Mouse (Mus musculus) thymus, adult 2 months (tissue): ENCODE measurements around the gene Rere. TPM values are rescaled to one million over a fixed set of nuclear protein-coding genes. Genes with fewer than 3 reads are reported as not detected.

Experiments
- DNase-seq: peaks from one replicate; pipeline ENCODE4 v3.0.0; 2021
- H3K27ac ChIP-seq: fragments of 200-500 bp; 2 replicates; pipeline ENCODE4 v1.5.1; 2012; ENCODE audit warnings: low read length, control low read depth; ENCODE audit not compliant: control insufficient read depth, insufficient read depth
- H3K27me3 ChIP-seq: fragments of 200-500 bp; 2 replicates; pipeline ENCODE4 v1.6.1; 2012; ENCODE audit warnings: mild to moderate bottlenecking, low read length, moderate library complexity, mixed read lengths; ENCODE audit not compliant: control insufficient read depth, insufficient read depth
- H3K36me3 ChIP-seq: fragments of 200-500 bp; 2 replicates; pipeline ENCODE4 v1.6.1; 2012; ENCODE audit warnings: mild to moderate bottlenecking, low read length, moderate library complexity; ENCODE audit not compliant: control insufficient read depth, insufficient read depth
- H3K4me1 ChIP-seq: fragments of 200-500 bp; replicated peaks from 2 replicates; pipeline ENCODE4 v1.6.1; 2012; ENCODE audit warnings: low read length; ENCODE audit not compliant: control insufficient read depth, insufficient read depth
- H3K4me3 ChIP-seq: fragments of 200-500 bp; 2 replicates; pipeline ENCODE4 v1.5.1; 2012; ENCODE audit warnings: mild to moderate bottlenecking, low read length, control low read depth, moderate library complexity; ENCODE audit not compliant: control insufficient read depth, insufficient read depth
- CTCF ChIP-seq: fragments of 200-500 bp; IDR thresholded peaks from 2 replicates; pipeline ENCODE4 v1.5.1; 2012; ENCODE audit warnings: mild to moderate bottlenecking, control low read depth, low read length, moderate library complexity, borderline replicate concordance; ENCODE audit not compliant: control insufficient read depth, poor library complexity, insufficient read depth; ENCODE audit errors: extremely low read depth
- POLR2A ChIP-seq: fragments of 200-500 bp; IDR thresholded peaks from 2 replicates; pipeline ENCODE4 v1.6.1; 2012; ENCODE audit warnings: mild to moderate bottlenecking, low read length, control low read depth, moderate library complexity; ENCODE audit not compliant: control insufficient read depth, poor library complexity, insufficient read depth; ENCODE audit errors: extremely low read depth
- WGBS: fragments of 180-500 bp; shearing (Covaris S2); methylation state at CpG from one replicate; pipeline ENCODE4 v1.1.7; 2018; 5-methylcytosine and 5-hydroxymethylcytosine counted together
- polyA plus RNA-seq: library from polyadenylated mRNA; depleted of rRNA; stranded (reverse); fragments of >200 nt; gene quantifications from 2 replicates; pipeline ENCODE4 v1.2.3, GENCODE M21; 2012

Gene Rere
- polyA plus RNA-seq, 1 experiment = 52.5 TPM

DNA sequence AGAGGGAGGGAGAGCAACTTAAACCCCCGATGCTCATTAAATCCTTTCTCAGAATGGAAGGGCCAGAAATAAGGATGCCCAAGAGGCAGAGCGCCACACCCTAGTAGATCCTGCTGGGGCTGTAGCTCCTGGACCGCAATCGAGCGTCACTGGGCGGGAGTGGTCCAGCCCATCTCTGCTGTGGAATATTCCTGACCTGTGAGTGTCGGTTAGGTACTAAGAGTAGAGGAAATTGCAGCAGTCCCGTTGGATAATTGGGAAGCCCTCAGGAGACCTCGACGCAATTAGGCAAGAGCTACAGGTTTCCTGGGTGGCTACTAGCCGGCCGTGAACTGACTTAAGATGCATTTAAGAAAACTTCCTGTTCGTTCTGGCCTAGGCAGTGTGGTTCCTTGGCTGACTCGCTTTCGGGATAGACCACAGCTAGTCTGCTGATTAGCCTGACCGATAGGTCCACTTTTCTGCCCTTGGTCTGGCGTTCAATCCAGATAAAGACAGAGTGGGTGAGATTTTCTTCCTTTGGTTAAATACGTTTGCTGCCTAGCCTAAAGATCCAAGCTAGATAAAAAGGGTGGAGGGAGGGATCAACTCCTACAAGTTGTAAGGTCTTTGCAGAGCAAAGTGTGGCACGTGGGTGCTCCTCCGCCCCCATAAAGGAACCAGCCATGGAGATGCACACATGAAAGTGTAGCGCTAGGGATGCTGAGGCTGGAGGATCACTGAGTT, 43.6 kb upstream of the Rere start:
- H3K36me3 ChIP-seq = peaks cover 24% of the 10 kb centered on the region
- peak overlapping the region; percentile 71 for H3K4me3 ChIP-seq
- H3K27me3 ChIP-seq = no peaks in the 10 kb centered on the region
- peaks cover 36% of the 10 kb centered on the region for H3K4me1 ChIP-seq
- WGBS = under 1% methylated on average over 21 of the region's 21 CpGs
- H3K27ac ChIP-seq = peak overlapping the region; percentile 83
- no peak for TF ChIP-seq CTCF
- TF ChIP-seq POLR2A = no peak
- DNase-seq = peak; percentile 32

DNA sequence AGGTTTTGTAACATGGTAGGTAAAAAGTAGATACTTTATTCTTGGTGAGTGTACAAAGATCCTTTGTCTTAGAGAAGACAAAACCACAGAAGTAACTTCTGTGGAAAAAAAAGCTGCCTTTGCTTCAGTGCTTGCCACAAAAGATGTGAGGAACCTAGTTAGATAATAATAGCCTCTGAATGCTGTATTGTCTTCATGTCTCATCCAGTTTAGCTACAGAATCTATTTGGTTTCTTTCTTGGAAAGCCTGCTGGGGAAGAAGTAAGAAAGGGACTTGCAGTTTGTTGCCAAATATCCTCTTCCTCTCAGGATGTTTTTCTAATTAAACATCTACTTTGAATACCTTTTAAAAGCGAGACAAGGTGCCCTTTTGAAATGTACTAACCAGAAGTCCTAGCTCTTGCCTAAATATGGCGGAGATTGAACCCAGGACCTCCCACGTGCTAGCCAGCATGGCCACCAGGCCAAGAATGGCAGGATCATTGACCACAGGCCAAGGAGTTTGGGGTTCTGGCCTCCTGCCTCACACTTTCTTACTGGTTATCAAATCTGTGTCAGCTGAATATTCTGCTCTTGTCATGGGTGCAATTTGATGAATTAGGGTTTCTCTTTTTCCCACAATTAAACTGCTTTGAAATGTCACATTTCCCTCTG, 42.9 kb upstream of the Rere start:
- Histone ChIP-seq H3K27me3 (no peaks in the 10 kb centered on the region), H3K27ac (peak overlapping the region; percentile 83), H3K4me1 (peaks cover 39% of the 10 kb centered on the region), H3K36me3 (peaks cover 31% of the 10 kb centered on the region), H3K4me3 (no peak overlapping the region; the same call in 1 of the 2 replicates)
- DNase-seq = no peak
- 47% methylated on average over 3 of the region's 3 CpGs for WGBS
- TF ChIP-seq POLR2A (no peak), CTCF (no peak)

DNA sequence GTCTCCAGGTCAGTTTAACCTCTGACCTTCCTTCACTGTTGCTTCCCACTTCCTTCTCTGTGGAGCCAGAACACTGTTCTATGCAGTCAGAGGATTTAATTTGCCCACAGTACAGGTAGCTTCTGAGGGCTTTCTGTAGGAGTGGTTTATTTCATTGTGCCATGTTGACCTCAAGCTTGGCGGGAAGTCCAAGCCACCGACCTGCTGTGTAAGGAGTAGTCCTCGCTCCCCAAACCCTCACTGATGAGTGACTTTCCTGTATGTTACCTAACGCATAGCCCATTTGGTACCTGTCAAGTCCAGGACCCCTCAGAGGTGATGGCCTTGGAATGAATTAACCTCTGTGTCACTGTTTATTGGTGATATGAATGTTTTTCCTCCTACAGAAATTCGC, 42.4 kb upstream of the Rere start:
- Histone ChIP-seq H3K36me3 (peaks cover 37% of the 10 kb centered on the region), H3K4me1 (peaks cover 39% of the 10 kb centered on the region), H3K4me3 (0 out of 2 replicates have a peak overlapping the region, but pooled peaks have one; percentile 3), H3K27ac (peak overlapping the region; percentile 2; the same call in 1 of the 2 replicates), H3K27me3 (no peaks in the 10 kb centered on the region)
- no peak for TF ChIP-seq CTCF
- TF ChIP-seq POLR2A = no peak
- WGBS = 56% methylated on average over 5 of the region's 5 CpGs
- no peak for DNase-seq

DNA sequence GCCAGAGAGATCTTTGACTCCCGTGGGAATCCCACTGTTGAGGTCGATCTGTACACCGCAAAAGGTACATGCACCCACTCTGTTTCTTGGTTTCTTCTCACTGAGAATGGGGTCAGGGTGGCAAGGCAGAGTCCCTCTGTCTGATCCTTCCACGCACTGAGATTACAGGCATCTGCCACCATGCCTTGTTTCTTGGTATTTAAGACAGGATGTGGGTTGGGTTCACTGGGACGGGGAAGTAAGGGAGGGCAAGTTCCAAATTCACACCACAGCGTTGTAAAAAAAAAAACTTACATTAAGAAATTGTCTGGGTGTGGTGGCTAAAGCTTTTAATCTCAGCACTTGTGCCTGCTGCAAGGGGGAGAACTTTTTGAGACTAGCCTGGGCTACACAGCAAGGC, 41.9 kb upstream of the Rere start:
- peak overlapping the region; percentile 30; the same call in 1 of the 2 replicates for H3K27ac ChIP-seq
- H3K4me1 ChIP-seq = peaks cover 39% of the 10 kb centered on the region

DNA sequence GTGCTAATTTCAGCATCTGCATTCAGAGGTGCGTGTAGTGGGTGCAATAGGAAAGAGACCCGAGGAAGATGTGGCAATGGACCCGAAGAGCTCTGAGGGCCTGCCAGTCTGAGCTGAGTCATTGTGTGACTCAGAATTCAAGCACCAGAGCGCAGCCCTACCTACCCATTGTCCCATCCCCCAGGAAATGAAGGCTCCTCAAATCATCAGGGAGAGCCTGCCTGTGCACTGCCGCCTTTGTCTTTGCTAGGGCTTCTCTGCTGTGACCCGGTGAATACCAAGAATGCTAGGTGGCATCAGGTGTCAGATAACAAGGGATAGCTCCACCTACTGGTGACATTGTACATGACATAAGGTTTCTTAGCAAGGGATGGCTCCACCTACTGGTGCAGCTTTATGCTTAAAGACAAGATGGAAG, 41.5 kb upstream of the Rere start:
- Histone ChIP-seq H3K27ac (peak overlapping the region; percentile 30), H3K36me3 (peaks cover 45% of the 10 kb centered on the region), H3K4me1 (peaks cover 39% of the 10 kb centered on the region), H3K4me3 (peak overlapping the region; percentile 12; the same call in 1 of the 2 replicates), H3K27me3 (no peaks in the 10 kb centered on the region)
- TF ChIP-seq CTCF (peak; percentile 56; the same call in 1 of the 2 replicates), POLR2A (no peak)
- DNase-seq = peak; percentile 82
- whole genome bisulfite sequencing = 17% methylated on average over 6 of the region's 6 CpGs

More for the DNA sequence above, 41.9 kb upstream of the Rere start:
- no peaks in the 10 kb centered on the region for H3K27me3 ChIP-seq
- peaks cover 41% of the 10 kb centered on the region for H3K36me3 ChIP-seq
- H3K4me3 ChIP-seq = 0 out of 2 replicates have a peak overlapping the region, but pooled peaks have one; percentile 3
- TF ChIP-seq CTCF (no peak), POLR2A (no peak)
- WGBS = 15% methylated on average over 6 of the region's 6 CpGs
- peak; percentile 49 for DNase-seq

DNA sequence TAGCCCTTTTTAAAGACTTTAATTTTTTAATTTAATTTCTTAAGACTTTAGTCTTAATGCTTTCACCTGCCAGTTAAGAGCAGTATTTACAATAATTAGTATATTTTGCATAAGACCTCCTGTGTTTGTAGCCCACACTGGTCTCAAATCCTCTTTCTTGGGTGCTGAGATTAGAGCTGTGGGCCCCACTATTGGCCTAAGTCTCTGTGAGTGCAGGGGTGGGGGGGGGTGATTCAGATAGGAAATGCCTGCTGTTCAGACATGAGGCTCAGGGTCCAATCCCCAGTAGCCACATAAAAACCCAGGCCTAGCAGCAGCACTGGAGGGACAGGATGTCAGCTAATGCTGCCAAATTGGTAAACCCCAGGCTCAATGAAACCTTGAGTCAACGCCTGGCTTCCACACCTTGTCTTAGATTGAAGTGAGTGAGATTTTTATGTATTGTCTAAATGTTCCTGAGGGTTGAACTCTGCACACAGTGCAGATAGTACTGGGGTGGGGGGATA, 41.0 kb upstream of the Rere start:
- H3K27ac ChIP-seq = no peak overlapping the region
- no peak overlapping the region for H3K4me3 ChIP-seq
- no peak for DNase-seq
- peaks cover 39% of the 10 kb centered on the region for H3K4me1 ChIP-seq
- 83% methylated on average over 1 of the region's 1 CpGs for WGBS
- H3K36me3 ChIP-seq = peaks cover 50% of the 10 kb centered on the region
- H3K27me3 ChIP-seq = no peaks in the 10 kb centered on the region
- TF ChIP-seq CTCF (no peak), POLR2A (no peak)
